Mouse (Mus musculus) heart, embryonic 16.5 days (tissue): ENCODE measurements around the gene Dnajb2. TPM values are rescaled to one million over a fixed set of nuclear protein-coding genes. Genes with fewer than 3 reads are reported as not detected.

Source experiments
- ATAC-seq: fragments of 200-750 bp; cut with Nextera tagmentation; replicated peaks from 2 replicates; pipeline ENCODE4 v1.8.0; 2017; ENCODE audit warnings: moderate number of reproducible peaks; ENCODE audit not compliant: insufficient read depth, low FRiP score; ENCODE audit errors: extremely low read depth
- H3K27ac ChIP-seq: fragments of 300-500 bp; sonication (generic); 2 replicates; pipeline ENCODE4 v1.5.1; 2014; ENCODE audit warnings: mild to moderate bottlenecking, low read length, control low read depth, moderate library complexity
- H3K27me3 ChIP-seq: fragments of 300-500 bp; sonication (generic); 2 replicates; pipeline ENCODE4 v1.6.1; 2014; ENCODE audit warnings: low read length, mixed read lengths; ENCODE audit not compliant: control insufficient read depth, insufficient read depth
- H3K36me3 ChIP-seq: fragments of 300-500 bp; sonication (generic); 2 replicates; pipeline ENCODE4 v1.6.1; 2014; ENCODE audit not compliant: control insufficient read depth, insufficient read depth
- H3K4me1 ChIP-seq: fragments of 300-500 bp; sonication (generic); 2 replicates; pipeline ENCODE4 v1.6.1; 2014; ENCODE audit warnings: low read length, mixed read lengths; ENCODE audit not compliant: control insufficient read depth, insufficient read depth
- H3K4me2 ChIP-seq: fragments of 300-500 bp; sonication (generic); 2 replicates; pipeline ENCODE4 v1.6.1; 2014; ENCODE audit warnings: low read depth, mild to moderate bottlenecking, control low read depth, low read length
- H3K4me3 ChIP-seq: fragments of 300-500 bp; sonication (generic); 2 replicates; pipeline ENCODE4 v1.5.1; 2014; ENCODE audit warnings: mild to moderate bottlenecking, control low read depth, low read length
- H3K9ac ChIP-seq: fragments of 300-500 bp; sonication (generic); 2 replicates; pipeline ENCODE4 v1.6.1; 2014; ENCODE audit warnings: low read length, control low read depth
- H3K9me3 ChIP-seq: fragments of 300-500 bp; sonication (generic); replicated peaks from 2 replicates; pipeline ENCODE4 v1.6.1; 2016; ENCODE audit warnings: low read length; ENCODE audit not compliant: control insufficient read depth
- WGBS: fragments of 180-500 bp; shearing (Covaris S2); extraction: QIAGEN DNeasy Blood & Tissue Kit; methylation state at CpG from one replicate; pipeline ENCODE4 v1.1.7; 2014; 5-methylcytosine and 5-hydroxymethylcytosine counted together
- polyA plus RNA-seq: library from polyadenylated mRNA; unstranded; fragments of >200 nt; fragmentation: Nextera tagmentation; extraction: Ambion mirVana; gene quantifications from 2 replicates; pipeline ENCODE4 v1.2.1, GENCODE M21; 2015

Gene Dnajb2
- polyA plus RNA-seq, 1 experiment from 2014 or later, result 46.0 TPM

DNA sequence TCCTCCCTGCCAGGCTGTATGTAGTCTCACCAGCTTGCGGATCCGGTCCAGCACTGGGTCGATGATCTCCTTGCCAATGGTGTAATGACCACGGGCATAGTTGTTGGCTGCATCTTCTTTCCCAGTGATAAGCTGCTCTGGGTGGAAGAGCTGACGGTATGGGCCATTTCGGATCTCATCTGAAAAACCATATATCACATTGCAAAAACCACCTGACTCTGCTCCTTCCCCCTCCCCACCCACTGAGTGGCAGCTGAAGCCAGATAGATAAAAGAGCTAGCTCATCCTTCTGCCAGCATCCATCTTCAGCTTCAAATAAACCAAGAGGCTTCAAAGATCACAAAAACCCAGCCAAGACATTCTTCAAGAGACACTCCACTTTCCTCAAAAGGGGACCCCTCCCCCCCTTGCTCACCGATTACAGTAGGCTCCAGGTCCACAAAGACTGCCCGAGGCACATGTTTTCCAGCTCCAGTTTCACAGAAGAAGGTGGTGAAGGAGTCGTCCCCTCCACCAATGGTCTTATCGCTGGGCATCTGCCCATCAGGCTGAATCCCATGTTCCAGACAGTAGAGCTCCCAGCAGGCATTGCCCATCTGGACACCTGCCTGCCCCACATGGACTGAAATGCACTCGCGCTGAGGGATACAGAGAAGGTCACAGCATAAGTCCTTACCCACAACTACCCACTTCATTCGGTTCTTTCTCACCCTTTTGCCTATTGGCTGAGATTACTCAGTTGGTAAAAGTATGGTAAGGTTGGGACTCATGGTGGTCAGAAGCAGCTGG lies 19.2 kb upstream of the Dnajb2 start:
- Histone ChIP-seq H3K9ac (no peak overlapping the region), H3K27ac (no peak overlapping the region), H3K36me3 (peaks cover 20% of the 10 kb centered on the region), H3K4me2 (peak overlapping the region; percentile 98), H3K4me1 (peaks cover 15% of the 10 kb centered on the region), H3K4me3 (peak overlapping the region; percentile 71; the same call in 1 of the 2 replicates), H3K27me3 (peaks cover 7% of the 10 kb centered on the region; the same call in 1 of the 2 replicates), H3K9me3 (no peaks in the 10 kb centered on the region)
- WGBS, result 62% methylated on average over 13 of the region's 13 CpGs
- no peak for ATAC-seq

GRCm38 (mm10) chr1:75217893-75218226 lies 18.3 kb upstream of the Dnajb2 start:
- WGBS, result 2% methylated on average over 6 of the region's 6 CpGs
- Histone ChIP-seq H3K4me3 (peak overlapping the region; percentile 71), H3K9ac (peak overlapping the region; percentile 72), H3K4me1 (peaks cover 10% of the 10 kb centered on the region), H3K27me3 (peaks cover 7% of the 10 kb centered on the region; the same call in 1 of the 2 replicates), H3K36me3 (peaks cover 17% of the 10 kb centered on the region), H3K9me3 (no peaks in the 10 kb centered on the region), H3K4me2 (peak overlapping the region; percentile 98), H3K27ac (0 out of 2 replicates have a peak overlapping the region, but pooled peaks have one; percentile 17)
- ATAC-seq, result no peak

- Histone ChIP-seq H3K4me3 (peak overlapping the region; percentile 71), H3K4me2 (peak overlapping the region; percentile 98), H3K36me3 (peaks cover 13% of the 10 kb centered on the region), H3K9me3 (no peaks in the 10 kb centered on the region), H3K27ac (peak overlapping the region; percentile 30), H3K9ac (peak overlapping the region; percentile 72), H3K4me1 (peaks cover 10% of the 10 kb centered on the region), H3K27me3 (peaks cover 7% of the 10 kb centered on the region; the same call in 1 of the 2 replicates)
- WGBS, result 1% methylated on average over 38 of the region's 38 CpGs
- ATAC-seq, result peak; percentile 30; the same call in 1 of the 2 replicates
These were observed 17.8 kb upstream of the Dnajb2 start for GRCm38 (mm10) chr1:75218227-75219001.

- Histone ChIP-seq H3K4me3 (peak overlapping the region; percentile 71), H3K36me3 (peaks cover 8% of the 10 kb centered on the region), H3K27ac (peak overlapping the region; percentile 30; the same call in 1 of the 2 replicates), H3K9me3 (no peaks in the 10 kb centered on the region), H3K27me3 (peaks cover 7% of the 10 kb centered on the region; the same call in 1 of the 2 replicates), H3K9ac (peak overlapping the region; percentile 72), H3K4me2 (peak overlapping the region; percentile 98), H3K4me1 (peaks cover 10% of the 10 kb centered on the region)
- peak; percentile 89 for ATAC-seq
- WGBS, result under 1% methylated on average over 24 of the region's 24 CpGs
These were observed 17.1 kb upstream of the Dnajb2 start for GRCm38 (mm10) chr1:75219078-75219477.

GRCm38 (mm10) chr1:75219531-75219930 lies 16.7 kb upstream of the Dnajb2 start, which contains the start of gene Tuba4a:
Gene Tuba4a, minus strand, starts transcription at chr1:75219865.
- Histone ChIP-seq H3K27ac (peak within 1 kb of the TSS; percentile 30), H3K36me3 (peaks cover 6% of the 10 kb centered on the region; the same call in 1 of the 2 replicates), H3K27me3 (peaks cover 7% of the 10 kb centered on the region; the same call in 1 of the 2 replicates), H3K4me3 (peak within 1 kb of the TSS; percentile 71), H3K4me2 (peak within 1 kb of the TSS; percentile 98), H3K9ac (peak within 1 kb of the TSS; percentile 72), H3K4me1 (peaks cover 10% of the 10 kb centered on the region), H3K9me3 (no peaks in the 10 kb centered on the region)
- WGBS, result under 1% methylated on average over 34 of the region's 34 CpGs
- ATAC-seq, result peak; percentile 38; the same call in 1 of the 2 replicates

GRCm38 (mm10) chr1:75221538-75221937 lies 14.7 kb upstream of the Dnajb2 start:
- no peaks in the 10 kb centered on the region for H3K36me3 ChIP-seq
- H3K9ac ChIP-seq, result no peak overlapping the region
- no peak overlapping the region for H3K4me2 ChIP-seq
- H3K4me1 ChIP-seq, result peaks cover 13% of the 10 kb centered on the region
- WGBS, result 74% methylated on average over 3 of the region's 3 CpGs
- no peak overlapping the region for H3K27ac ChIP-seq
- no peak for ATAC-seq
- peaks cover 7% of the 10 kb centered on the region; the same call in 1 of the 2 replicates for H3K27me3 ChIP-seq
- no peaks in the 10 kb centered on the region for H3K9me3 ChIP-seq
- H3K4me3 ChIP-seq, result no peak overlapping the region

DNA sequence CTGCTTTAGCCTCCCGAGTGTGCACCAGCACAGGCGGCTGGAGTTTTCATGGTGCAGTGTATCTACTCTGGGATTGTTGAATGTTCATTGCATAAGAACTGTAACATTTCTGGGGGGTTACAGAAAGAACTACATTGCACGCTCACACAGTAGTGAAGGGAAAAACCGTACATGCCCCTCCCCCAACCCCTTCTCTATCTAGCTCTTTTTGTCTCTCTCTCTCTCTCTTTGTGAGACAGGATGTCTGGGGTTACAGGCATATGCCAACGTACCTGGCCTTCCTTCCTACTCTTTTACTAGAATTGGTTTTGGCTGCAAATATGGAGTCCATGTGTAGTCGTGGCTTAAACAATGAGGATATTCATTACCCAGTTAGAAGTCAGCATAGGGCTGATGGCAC lies 13.3 kb upstream of the Dnajb2 start:
- Histone ChIP-seq H3K27me3 (peaks cover 7% of the 10 kb centered on the region; the same call in 1 of the 2 replicates), H3K4me1 (peaks cover 12% of the 10 kb centered on the region), H3K9ac (no peak overlapping the region), H3K27ac (no peak overlapping the region), H3K36me3 (no peaks in the 10 kb centered on the region), H3K4me2 (no peak overlapping the region), H3K4me3 (no peak overlapping the region), H3K9me3 (no peaks in the 10 kb centered on the region)
- ATAC-seq, result no peak
- WGBS, result 69% methylated on average over 6 of the region's 6 CpGs

- WGBS, result 42% methylated on average over 6 of the region's 6 CpGs
- H3K36me3 ChIP-seq, result no peaks in the 10 kb centered on the region
- ATAC-seq, result no peak
- H3K27ac ChIP-seq, result 0 out of 2 replicates have a peak overlapping the region, but pooled peaks have one; percentile 3
- H3K9me3 ChIP-seq, result no peaks in the 10 kb centered on the region
- peaks cover 10% of the 10 kb centered on the region for H3K4me1 ChIP-seq
- H3K27me3 ChIP-seq, result peaks cover 7% of the 10 kb centered on the region; the same call in 1 of the 2 replicates
- H3K9ac ChIP-seq, result no peak overlapping the region
- no peak overlapping the region for H3K4me3 ChIP-seq
- no peak overlapping the region for H3K4me2 ChIP-seq
These were observed 12.7 kb upstream of the Dnajb2 start for GRCm38 (mm10) chr1:75223532-75223931.
